Mouse (Mus musculus) kidney, adult 2 months (tissue): ENCODE data around the gene F8.

ENCODE experiments used
- CTCF ChIP-seq: fragments of 200-500 bp; conservative IDR thresholded peaks from 2 replicates; pipeline ENCODE4 v1.5.1; 2011; ENCODE audit warnings: low read depth, mild to moderate bottlenecking, control low read depth, low read length, moderate library complexity, mixed read lengths; ENCODE audit not compliant: insufficient read depth, insufficient read length
- POLR2A ChIP-seq: fragments of 200-500 bp; IDR thresholded peaks from one replicate; pipeline ENCODE4 v1.6.1; 2011; ENCODE audit warnings: low read depth, low read length, control low read depth

GRCm38 (mm10) chrX:75271676-75272075 is 110.7 kb downstream of the F8 start:
- TF ChIP-seq CTCF (peak; percentile 20; the same call in 1 of the 2 replicates), POLR2A (no peak)
